In the genomic region with DNA sequence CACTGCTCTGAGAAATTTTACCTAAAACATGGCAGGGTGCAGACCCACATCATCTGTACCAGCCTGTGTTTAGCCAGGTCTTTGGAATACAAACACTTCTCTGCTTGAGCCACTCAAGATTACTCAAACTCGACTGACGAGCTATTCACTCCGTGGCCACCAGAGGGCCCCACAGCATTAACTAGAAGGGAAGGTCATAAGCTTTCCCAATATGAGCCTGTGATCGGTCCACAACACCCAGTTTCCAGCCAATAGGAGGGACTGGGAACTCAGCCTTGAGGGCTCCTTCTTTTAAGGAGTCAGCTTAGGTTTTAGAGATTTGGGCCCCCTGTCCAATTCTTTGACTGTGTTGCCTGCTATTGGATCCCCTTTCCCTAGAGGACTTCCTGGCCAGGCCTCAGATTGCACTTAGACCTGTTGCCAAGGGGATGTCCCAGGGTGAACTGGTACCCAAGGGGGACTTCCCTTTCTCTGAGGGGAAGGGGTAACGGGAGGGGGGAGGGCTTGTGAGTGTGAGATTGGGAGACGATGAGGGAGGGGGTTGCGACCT, we compare ENCODE assay signal across 8 mouse cellular contexts. TPM values are rescaled to one million over a fixed set of nuclear protein-coding genes. Genes with fewer than 3 reads are reported as not detected.
DNase-seq lines count a peak whose midpoint lies in the region; ATAC-seq and TF ChIP-seq lines count a peak whose summit lies in the region.

No protein-coding gene starts in this region.

- no peak for TF ChIP-seq POLR2A in cortical plate, adult 2 months (IDR thresholded peaks at IDR 0.05; ENCODE audit: extremely low read depth, insufficient read depth, low read length)

- H3K27me3 ChIP-seq in kidney, embryonic 14.5 days (ENCODE audit: control insufficient read depth, insufficient read depth, low read length) = no peaks in the 10 kb centered on the region

- H3K4me1 ChIP-seq in cortical plate, adult 2 months (ENCODE audit: control insufficient read depth, insufficient read depth, low read length) = no peaks in the 10 kb centered on the region
- H3K4me1 ChIP-seq in kidney, embryonic 14.5 days (ENCODE audit: control insufficient read depth, insufficient read depth, low read length) = no peaks in the 10 kb centered on the region

- no peaks in the 10 kb centered on the region for H3K36me3 ChIP-seq in kidney, embryonic 14.5 days (ENCODE audit: control insufficient read depth, insufficient read depth, low read length)

- WGBS in kidney, embryonic 14.5 days = 29% methylated on average over 7 of the region's 7 CpGs

- ATAC-seq in cerebellum, adult (ENCODE audit: insufficient number of reproducible peaks, low FRiP score, low TSS enrichment) = peak; percentile 68
- ATAC-seq in kidney, embryonic 14.5 days (ENCODE audit: low FRiP score, low TSS enrichment) = peak; percentile 79
- peak; percentile 79 for ATAC-seq in monocyte, adult 5-6 weeks (replicated peaks; ENCODE audit: insufficient number of reproducible peaks, low FRiP score, low TSS enrichment, poor library complexity, severe bottlenecking)

- H3K9ac ChIP-seq in kidney, embryonic 14.5 days (ENCODE audit: low read depth, low read length) = no peak overlapping the region

- H3K9me3 ChIP-seq in kidney, embryonic 14.5 days (ENCODE audit: control insufficient read depth, low read length) = no peaks in the 10 kb centered on the region

- H3K4me2 ChIP-seq in kidney, embryonic 14.5 days (replicated peaks; ENCODE audit: low read depth, low read length) = no peak overlapping the region

- no peak for DNase-seq in cerebellum, adult 11-12 months
- peak; percentile 66 for DNase-seq in gastrocnemius, postnatal 25 days
- peak; percentile 78 for DNase-seq in liver
- peak; percentile 75 to 86 for DNase-seq in spleen, postnatal 36 days (ENCODE audit: low spot score in 2 of 2)

- no peak overlapping the region for H3K4me3 ChIP-seq in cortical plate, adult 2 months (ENCODE audit: insufficient read depth, low read length)
- H3K4me3 ChIP-seq in kidney, embryonic 14.5 days (ENCODE audit: low read length) = no peak overlapping the region

- no peak overlapping the region for H3K27ac ChIP-seq in cortical plate, adult 2 months (ENCODE audit: insufficient read depth, low read length)
- H3K27ac ChIP-seq in kidney, embryonic 14.5 days (ENCODE audit: low read depth, low read length) = no peak overlapping the region

- TF ChIP-seq CTCF in cortical plate, adult 2 months (IDR thresholded peaks at IDR 0.05; ENCODE audit: extremely low read depth, insufficient read depth, low read length) = peak; percentile 88

RNA-seq across cellular contexts. Expression of gene S100a10, which starts 7.7 kb away (rescaled TPM):
- polyA plus RNA-seq in cortical plate, adult 2 months (2012; rRNA removed) = 45.9 and 56.7 TPM in 2 replicates
- total RNA-seq in gastrocnemius, postnatal 25 days (2021) = 10 to 100 TPM; 63.9 to 85.7 TPM
- polyA plus RNA-seq in kidney, embryonic 14.5 days (2014; fragmentation: Nextera tagmentation; extraction: Ambion mirVana) = 407 and 546 TPM in 2 replicates
- total RNA-seq in monocyte, adult 5-6 weeks (2017) = 811 to 1,204 TPM (median 873 TPM) in 3 replicates

RNA-seq across cellular contexts. Expression of gene S100a11, which starts 26.9 kb away (rescaled TPM):
- 20.9 and 21.5 TPM in 2 replicates for polyA plus RNA-seq in cortical plate, adult 2 months (2012; rRNA removed)
- 10 to 100 TPM; 50.6 to 90.7 TPM for total RNA-seq in gastrocnemius, postnatal 25 days (2021)
- 1,151 and 1,469 TPM in 2 replicates for polyA plus RNA-seq in kidney, embryonic 14.5 days (2014; fragmentation: Nextera tagmentation; extraction: Ambion mirVana)
- 59.1 to 65.2 TPM (median 61.9 TPM) in 3 replicates for total RNA-seq in monocyte, adult 5-6 weeks (2017)
